Mouse (Mus musculus) right cerebral cortex, adult 18-20 months (tissue): Measurements from ENCODE around the gene Fam181a.
A peak's percentile ranks its signal among the peaks of the same experiment; 100 is the strongest.

Source experiments
- DNase-seq: peaks from one replicate; pipeline ENCODE4 v3.0.0; 2022; ENCODE audit warnings: mixed read lengths

The Fam181a gene

DNA sequence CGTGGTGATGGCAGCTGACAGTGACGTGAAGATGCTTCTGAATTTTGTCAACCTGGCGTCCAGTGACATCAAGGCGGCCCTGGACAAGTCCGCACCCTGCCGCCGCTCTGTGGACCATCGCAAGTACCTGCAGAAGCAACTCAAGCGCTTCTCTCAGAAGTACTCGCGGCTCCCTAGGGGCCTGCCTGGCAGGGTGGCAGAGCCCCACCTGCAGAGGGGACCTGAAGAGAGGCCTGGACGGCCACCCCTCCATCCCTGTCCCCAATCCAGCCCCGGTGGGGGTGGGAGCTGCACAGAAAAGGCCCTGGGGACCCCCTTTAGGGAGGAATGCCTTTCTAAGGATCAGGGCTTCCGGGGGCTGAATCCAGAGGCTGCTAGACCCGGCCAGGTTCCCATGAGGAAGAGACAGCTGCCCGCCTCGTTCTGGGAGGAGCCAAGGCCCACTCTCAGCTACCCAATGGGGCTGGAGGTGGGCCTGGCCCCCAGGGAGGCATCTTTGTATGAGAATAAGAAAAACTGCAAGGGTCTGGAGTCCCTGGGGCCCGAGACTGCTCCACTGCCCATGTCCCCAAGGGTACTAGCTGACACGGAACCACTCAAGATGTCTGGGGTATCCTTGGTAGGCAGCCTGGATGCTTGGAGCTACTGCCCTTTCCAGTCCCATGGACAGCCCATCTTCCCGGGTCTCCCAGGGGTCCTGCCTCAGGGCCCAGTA, 5.2 kb downstream of the Fam181a start:
- no peak for DNase-seq

DNA sequence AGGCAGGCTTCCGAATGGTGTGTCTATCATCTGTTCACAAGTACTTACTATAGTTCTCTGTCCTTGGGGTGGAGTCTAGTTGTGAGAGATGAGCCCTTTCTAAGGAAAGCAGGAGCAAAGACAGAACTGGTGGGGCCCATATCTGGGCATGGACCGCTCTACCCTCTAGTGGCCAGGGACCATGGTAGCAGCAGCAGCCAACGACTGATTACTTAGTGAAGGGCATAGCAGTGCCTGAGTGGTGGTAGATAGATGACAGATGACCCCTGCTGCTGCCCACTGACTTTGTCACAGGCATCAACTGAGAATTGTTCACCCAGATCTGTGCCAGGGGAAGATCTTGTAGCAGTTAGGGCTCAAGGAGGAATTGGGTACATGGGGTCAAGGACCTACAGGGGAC, 12.0 kb downstream of the Fam181a start:
- DNase-seq, result peak; percentile 32

DNA sequence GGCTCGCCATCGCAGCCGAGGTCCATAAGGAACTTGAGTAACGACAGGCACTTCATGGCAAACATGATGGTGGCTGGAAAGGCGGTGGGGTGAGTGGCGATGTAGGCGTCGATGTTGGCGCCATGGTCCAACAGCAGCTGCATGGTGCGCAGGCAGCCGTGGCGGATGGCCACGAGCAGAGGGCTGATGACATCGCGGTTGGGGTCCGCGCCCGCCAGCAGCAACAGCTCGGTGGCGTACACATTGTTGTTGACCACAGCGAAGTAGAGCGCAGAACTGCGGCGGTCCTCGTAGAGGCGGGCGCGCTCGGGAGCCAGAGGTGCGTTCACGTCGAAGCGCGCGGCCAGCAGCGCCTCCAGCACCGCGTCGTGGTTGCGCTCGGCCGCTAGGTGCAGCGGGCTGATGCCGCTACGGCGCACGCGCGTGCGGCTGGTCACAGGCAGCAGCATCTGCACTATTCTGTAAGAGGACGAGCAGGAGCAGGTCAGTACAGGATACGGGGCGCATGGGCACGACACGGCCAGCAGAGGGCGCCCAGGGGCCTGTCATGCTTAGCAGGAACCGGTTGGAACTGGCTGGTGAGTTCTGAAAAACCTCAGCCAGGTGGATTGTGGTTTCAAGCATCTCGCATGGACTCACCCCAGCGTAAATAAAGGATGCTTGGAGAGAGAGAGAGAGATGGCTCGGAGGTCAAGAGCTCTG, 14.5 kb downstream of the Fam181a start:
- peak; percentile 88 for DNase-seq

- DNase-seq, result no peak
Measured at GRCm38 (mm10) chr12:103326569-103326968, 15.8 kb downstream of the Fam181a start.

DNA sequence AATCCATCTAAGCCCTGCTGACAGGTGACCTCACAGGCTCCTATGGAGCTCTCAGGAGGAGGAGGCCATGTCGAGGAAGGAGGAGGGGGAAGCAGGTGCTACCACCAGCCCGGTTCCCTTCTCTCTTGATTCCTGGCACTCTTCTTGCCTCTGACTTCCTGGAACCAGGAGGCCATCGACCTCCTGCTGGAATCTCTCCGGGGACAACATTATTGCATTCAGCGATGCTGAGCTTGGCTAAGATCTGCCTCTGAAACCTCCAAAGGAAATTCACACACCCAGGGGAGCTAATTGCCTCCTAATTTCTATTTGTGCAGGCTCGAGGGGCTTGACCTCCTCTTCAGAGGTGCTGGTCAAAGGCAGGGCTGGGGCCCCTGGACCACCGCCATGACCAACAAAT, 16.3 kb downstream of the Fam181a start:
- no peak for DNase-seq

- DNase-seq, result no peak
Measured at GRCm38 (mm10) chr12:103328448-103329191, 17.8 kb downstream of the Fam181a start.

DNA sequence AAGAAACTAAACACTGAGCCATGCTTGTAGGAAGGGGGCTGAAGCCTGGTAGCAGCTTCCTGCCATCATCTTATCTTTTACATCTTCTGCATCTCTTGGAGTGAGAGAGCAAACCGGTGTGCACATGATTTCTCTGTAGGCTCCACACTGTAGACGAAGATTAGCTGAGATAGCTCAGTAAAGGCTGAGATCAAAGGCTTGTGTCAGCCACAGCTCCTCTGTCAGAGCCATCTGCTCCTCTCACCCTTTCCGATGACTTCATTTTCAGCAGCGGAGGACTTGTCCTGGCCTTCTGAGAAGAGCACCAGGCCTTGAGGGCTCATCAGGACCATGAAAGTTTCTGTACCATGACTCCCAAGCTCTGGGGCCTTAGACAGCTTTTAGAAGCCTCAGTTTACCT, 20.7 kb downstream of the Fam181a start:
- no peak for DNase-seq

DNA sequence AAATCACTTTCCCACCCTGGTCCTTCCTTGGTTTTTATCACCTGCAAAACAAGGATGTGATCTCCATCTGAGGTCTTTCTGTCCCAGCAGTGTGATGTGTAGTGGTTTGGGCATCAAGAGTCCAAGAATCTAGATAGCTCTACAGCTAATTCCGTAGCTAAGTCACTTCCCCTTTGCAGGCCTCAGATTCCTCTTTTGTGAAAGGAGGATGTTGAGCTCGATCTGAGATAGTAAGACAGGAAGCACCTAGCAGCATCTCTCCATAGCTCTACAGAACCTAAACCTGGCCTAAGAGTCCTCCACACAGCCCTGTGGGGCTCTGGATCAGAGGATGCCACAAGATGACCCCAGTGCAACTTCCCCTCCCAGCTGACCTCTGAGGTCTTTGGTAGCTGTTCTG, 22.1 kb downstream of the Fam181a start:
- DNase-seq, result no peak

DNA sequence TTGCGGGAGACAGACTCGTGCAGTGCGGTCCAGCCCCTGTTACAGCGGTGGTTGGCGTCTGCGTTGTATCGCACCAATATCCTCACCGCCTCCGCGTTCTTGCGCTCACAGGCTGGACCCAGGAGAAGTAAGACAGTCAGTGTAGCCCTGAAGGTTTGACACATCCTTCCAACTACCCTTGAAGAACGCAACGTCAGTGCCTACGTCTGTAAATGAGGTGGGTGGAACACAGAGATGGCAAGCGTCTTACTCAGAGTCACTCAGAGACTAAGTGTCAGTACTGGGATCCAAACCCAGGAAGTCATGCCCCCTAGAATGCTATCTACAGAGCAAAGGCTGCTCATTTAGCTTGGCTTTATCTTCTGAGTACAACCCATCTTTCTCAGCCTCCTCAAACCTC, 22.7 kb downstream of the Fam181a start:
- no peak for DNase-seq

GRCm38 (mm10) chr12:103336766-103337165, 26.0 kb downstream of the Fam181a start:
- DNase-seq, result no peak

DNA sequence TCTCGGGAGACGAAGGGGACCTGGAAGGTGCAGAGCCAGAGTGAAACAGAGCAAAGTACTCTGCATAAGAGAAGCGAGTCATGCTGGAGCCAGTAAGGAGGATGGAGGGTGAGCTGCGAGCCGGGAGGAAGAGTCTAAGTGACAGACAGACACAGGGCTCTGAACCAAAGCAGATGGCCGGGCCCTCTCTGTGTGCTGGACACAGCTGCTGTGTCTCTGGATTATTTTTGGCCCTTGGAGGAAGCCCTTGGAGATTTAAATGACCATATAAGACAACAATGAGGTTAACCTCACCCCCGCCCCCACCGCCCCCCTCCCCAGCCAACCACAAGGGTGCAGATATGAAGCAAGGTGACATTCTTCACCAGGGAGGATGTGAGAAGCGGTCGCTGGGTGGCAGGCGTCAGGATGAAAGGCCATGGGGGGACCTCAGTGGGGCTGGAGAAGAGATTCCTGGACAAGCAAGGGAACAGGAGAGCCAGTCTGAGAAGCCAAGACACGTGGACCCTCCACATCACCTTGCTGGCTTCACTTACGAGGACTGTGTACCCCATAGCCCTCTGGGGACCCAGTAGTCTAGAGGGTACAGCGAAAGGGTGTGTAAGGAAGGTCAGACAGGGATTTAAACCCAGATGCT, 27.5 kb downstream of the Fam181a start:
- no peak for DNase-seq

- no peak for DNase-seq
Measured at GRCm38 (mm10) chr12:103341212-103341611, 30.4 kb downstream of the Fam181a start.

GRCm38 (mm10) chr12:103343456-103343855, 32.7 kb downstream of the Fam181a start:
- no peak for DNase-seq

DNA sequence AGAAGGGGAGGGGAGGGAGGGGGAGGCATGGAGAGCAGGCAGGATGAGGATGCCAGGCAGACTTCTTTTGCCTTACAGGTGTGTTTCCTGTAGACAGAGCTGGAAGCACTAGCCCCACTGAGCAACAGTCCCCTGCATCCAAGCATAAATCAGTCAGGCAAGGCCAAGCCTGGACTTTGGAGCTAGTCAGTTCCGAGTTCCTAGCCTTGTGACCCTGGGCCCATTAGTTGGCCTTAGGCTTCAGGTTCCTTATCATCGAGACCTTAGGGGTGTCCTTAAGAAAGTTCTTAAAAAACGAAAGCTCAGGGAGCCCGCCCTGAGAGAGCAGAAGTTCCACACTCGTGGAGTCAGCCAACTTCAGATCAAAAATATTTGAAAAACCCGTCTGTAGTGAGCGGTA, 34.2 kb downstream of the Fam181a start:
- DNase-seq, result no peak

DNA sequence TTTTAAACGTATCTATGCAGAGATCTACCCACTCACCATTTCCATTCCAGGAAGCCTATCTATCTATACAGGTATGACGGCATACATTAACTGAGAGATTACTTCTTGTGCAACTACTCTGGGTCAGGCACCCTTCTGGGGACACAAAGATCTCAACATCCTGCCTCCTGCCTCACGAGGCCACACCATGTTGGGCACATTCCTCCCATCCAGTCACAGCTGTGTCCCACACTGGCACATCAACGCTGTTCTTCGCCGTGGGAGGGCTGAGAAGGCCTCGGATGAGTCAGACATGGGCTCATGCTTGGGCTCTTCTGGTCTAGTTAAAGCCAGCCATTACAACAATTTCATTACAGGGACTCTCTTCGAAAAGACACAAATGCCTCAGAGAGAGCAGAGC, 36.2 kb downstream of the Fam181a start:
- peak; percentile 82 for DNase-seq

GRCm38 (mm10) chr12:103347406-103347805, 36.6 kb downstream of the Fam181a start:
- DNase-seq, result no peak

GRCm38 (mm10) chr12:103348506-103348905, 37.7 kb downstream of the Fam181a start:
- DNase-seq, result peak; percentile 85

DNA sequence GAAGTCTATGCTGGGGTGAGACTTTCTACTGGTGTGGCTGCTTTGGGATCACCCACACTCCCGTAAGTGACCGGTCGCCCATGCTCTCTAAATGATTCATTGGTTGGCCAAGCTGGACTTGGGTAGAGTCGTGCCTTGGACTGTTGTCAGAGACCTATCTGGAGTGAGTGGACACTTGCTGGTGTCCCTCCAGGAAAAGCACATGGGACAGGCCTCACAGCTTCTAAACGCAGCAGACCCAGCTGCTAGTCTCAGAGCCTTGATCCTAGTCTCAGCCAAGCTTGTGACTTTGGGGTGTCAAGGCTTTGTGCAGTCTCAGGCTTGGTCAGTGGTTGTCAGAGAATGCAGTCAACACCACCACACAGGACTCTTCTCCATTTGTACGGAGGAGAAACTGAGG, 42.0 kb downstream of the Fam181a start:
- DNase-seq, result no peak

DNA sequence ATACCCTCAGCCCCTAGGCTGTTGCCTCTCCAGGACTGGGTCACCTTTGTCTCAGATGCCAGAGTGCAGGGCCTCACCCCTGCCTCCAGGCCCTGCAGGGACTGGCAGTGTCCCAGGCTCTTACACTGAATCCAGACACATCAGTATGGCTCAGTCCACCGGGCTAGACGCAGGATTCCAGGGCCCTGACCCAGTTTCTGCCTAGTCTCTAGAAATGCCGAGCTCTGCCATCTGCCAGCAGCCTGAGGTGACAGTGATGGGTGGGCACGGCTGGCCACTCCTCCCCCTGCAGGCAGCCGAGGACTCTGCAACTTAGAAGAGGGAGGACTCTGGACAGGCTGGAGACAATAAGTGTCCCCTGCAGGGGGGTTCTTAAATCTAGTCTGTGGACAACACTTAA, 42.8 kb downstream of the Fam181a start:
- DNase-seq, result peak; percentile 52

GRCm38 (mm10) chr12:103355746-103356414, 45.1 kb downstream of the Fam181a start, which contains the start of gene Asb2:
Asb2 (minus strand) TSS chr12:103356001.
- no peak for DNase-seq

DNA sequence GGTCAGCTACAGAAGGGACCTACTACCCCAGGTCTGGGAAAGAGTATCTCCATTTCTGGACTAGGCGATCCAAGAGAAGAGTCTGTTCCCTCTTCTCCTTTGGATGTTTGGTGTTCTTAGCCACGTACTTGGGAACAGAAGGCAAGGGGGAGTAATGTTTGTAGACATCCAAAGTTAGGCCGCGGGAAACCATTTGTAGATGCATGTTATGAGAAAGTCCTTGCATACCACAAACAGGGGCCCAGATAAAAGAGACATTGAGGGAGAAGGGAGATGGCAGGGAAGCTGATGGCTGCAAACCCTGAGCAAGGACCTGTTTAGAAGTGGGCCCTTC, 45.6 kb downstream of the Fam181a start:
- DNase-seq, result peak; percentile 34

DNA sequence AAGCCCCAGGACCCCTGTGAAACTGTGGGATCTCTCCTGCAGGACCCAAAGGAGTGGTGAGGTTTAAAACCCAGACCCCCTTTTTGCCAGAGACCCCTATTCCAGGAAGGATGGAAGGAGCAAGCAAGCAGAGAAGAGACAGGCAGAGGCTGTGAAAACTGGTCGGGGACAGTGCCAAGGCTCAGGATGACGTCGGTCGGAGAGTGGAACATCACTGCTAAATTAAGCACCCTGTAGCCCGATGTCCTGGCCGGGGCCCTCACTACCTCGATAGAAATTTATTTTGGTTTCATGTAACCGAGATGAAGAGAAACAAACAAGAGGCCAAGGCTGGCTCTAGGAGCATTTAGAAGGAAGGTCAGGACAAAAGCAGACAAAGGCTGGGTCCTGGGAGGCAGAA, 47.4 kb downstream of the Fam181a start:
- DNase-seq, result peak; percentile 36
